Mouse (Mus musculus): ENCODE data around the gene Dok1. TPM values are rescaled to one million over a fixed set of nuclear protein-coding genes. Genes with fewer than 3 reads are reported as not detected.

Gene Dok1
- total RNA-seq, 2 experiments from 2014 or later, result 3.8 to 4.3 TPM

DNA sequence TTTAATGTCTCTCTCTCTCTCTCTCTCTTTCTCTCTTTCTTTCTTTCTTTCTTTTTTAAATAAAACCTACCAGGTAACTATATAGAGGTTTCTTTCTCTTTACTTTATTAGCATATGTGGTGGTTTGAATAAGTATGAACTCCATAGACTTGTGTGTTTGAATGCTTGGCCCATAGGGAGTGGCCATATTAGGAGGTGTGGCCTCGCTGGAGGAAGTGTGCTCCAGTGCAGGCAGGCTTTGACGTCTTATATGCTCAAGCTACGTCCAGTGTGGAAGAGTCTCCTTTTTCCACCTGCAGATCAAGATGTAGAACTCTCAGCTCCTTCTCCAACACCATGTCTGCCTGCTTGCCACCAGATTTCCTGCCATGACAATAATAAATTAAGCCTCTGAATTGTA is 14.2 kb downstream of the Dok1 start:
- DNase-seq (ENCODE audit: low spot score in 2 of 2), result no peak

DNA sequence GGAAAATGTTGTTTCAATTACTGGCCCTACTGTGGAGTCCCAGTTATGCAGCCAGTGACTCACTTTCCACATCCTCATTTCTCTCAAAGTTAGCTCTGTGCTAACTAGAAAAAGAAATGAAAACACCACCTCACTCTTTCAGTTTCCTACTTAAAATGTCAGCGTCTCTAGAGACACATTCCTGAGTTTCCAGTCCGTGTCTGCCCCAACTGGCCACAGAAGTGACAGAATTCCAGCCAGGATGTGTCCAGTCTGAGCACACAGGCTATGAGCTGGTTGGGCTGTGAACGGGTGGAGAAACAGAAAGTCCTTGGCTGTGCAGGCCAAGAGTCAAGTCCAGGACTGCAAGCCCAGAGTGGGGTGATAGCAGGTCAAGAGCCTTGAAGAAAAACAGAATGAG is 16.1 kb downstream of the Dok1 start:
- no peak for DNase-seq (ENCODE audit: low spot score in 2 of 2)

DNA sequence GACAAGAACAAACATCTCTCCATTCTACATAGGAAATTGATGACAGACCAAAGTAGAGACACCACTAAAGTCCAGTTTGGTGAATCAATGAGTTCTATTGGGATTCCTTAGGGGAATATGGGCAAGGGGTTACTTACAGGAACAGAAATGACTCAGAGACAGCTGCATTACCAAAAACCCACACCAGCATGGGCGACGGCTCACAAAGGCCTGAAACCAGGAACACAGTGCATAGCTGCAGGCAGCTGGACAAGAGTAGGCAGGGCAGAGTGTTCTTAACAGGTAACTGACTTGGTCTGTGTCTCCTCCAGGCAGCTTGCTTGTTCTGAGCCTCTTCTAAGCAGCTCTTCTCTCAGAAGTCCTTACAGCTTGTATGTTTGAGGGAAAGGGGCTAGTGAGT is 17.5 kb downstream of the Dok1 start:
- no peak for DNase-seq (ENCODE audit: low spot score in 2 of 2)

DNA sequence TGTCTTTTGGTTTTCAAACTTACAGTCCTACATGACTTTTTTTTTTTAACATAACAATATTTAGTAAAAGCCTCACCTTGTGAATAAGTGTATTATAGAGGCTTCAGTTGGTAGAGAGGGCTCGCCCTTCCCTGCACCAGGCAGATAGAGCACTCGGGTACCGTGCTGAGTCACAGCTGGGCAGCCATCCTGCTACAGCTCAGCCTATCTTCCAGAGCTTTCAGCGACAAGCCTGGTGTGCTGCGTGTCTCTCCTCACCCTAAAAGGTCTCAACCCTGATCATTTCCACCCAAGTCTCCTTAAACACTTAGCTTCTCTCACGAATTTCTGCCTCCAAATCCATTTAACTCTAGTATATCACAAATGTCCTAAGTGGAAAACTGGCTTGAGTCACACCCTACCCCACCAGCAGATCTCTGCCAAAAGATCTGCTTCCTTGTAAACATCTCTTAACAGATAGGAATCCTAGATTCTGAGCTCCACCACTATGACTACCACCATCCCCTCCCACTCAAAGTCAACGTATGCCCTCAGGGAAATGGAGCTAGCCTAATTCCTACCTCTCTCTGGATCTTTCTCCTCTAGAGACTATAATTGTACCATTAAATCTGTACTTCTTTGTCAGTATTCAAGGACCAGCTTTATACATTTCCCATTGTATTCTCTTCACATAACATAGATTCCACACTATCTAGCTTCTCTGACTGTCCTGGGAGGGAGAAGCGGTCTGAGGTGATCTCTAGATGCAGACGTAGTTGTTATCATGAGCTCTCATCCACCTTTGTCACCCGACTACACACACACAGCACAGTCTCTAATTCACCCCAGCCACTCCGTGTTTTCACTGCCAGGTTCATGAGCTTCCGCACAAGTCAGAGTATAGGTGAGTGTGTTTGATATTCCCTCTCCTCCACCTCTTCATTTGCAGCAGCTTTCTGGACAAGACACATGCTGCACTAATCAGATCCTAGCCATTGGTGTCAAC is 18.5 kb downstream of the Dok1 start:
- no peak for DNase-seq (ENCODE audit: low spot score in 2 of 2)

- no peak for DNase-seq (ENCODE audit: low spot score in 2 of 2)
These were observed 19.8 kb downstream of the Dok1 start for GRCm38 (mm10) chr6:83013444-83013843.

DNA sequence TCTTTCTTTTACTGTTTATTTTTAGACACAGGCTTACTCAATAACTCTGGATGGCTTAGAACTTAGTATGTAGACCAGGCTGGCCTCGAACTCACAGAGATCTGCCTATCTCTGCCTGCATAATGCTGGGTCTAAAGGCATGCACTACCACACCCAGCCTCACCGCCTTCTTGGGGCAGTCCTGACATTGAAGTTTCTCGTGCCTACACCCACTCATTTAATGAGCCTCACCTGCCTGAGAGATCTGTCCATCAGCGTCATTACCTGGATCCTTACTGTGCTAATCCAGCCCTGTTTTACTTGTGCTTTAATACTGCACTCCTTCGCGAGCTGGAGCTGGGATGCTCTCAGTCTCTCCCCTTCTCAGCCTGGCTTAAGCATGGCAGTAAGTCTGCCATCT is 21.5 kb downstream of the Dok1 start:
- DNase-seq (ENCODE audit: low spot score in 2 of 2), result no peak

- no peak for DNase-seq (ENCODE audit: low spot score in 2 of 2)
These were observed 22.0 kb downstream of the Dok1 start for GRCm38 (mm10) chr6:83011255-83011654.

- DNase-seq (ENCODE audit: low spot score in 2 of 2), result no peak
These were observed 23.3 kb downstream of the Dok1 start for GRCm38 (mm10) chr6:83010010-83010409.

DNA sequence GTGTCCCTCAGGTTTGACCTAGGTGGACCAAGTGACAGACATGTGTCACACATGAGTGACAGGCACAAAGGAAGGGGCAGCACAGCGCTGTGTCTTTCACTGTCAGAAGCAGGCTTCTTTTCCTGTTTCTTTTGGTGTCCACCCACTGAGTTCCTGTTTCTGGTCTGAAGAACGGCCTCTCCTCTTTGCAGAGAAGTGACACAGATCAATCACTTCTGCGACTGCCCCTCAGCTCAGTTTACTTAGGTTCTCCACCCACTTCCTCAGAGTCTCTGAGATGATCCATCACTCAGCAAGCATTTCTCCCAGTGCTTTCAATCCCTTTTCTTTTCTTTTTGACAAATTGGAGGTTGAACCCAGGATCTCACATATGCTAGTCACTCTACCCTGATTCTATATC is 24.6 kb downstream of the Dok1 start:
- no peak for DNase-seq (ENCODE audit: low spot score in 2 of 2)

DNA sequence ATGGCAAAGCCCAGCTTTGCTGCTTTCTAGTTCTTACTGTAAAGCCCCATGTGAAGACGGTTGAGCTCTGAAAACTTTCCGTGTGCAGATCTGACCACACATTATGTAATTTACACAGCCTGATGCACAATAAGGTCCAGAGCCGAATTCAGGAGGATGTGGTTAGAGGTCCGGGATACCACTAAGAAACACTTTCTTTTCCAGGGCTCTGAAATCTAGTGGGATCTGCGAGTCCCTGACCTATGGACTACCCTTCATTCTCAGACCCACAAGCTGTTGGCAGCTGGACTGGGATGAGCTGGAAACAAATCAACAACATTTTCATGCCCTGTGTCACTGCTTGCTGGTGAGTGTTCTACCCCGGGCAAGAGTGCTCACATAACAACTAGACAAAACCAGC is 27.2 kb downstream of the Dok1 start:
- no peak for DNase-seq (ENCODE audit: low spot score in 2 of 2)

GRCm38 (mm10) chr6:83005444-83006011 is 27.7 kb downstream of the Dok1 start:
- DNase-seq (ENCODE audit: low spot score in 2 of 2), result no peak

- no peak for DNase-seq (ENCODE audit: low spot score in 2 of 2)
These were observed 28.4 kb downstream of the Dok1 start for GRCm38 (mm10) chr6:83004872-83005271.

- no peak for DNase-seq (ENCODE audit: low spot score in 2 of 2)
These were observed 29.0 kb downstream of the Dok1 start for GRCm38 (mm10) chr6:83004309-83004708.

DNA sequence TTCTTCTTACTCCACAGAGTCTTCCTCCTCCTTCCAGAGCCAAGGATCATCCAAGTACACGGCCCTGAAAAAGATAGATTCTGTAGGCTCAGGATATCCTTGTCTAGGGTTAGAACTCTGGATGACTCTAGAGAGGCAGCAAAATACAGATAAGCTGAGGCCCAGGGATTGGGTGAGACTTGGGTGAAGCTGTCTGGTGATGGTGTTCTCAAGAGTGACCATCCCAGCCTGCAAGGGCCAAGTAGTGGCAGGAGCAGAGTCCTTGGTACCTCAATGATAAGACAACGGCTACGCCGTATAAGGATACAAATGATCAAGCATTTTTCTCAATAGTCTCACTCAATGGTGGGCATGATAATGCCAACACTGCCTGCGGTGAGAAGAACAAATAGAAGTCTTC is 29.4 kb downstream of the Dok1 start:
- no peak for DNase-seq (ENCODE audit: low spot score in 2 of 2)

GRCm38 (mm10) chr6:83003082-83003481 is 30.2 kb downstream of the Dok1 start:
- no peak for DNase-seq (ENCODE audit: low spot score in 2 of 2)

DNA sequence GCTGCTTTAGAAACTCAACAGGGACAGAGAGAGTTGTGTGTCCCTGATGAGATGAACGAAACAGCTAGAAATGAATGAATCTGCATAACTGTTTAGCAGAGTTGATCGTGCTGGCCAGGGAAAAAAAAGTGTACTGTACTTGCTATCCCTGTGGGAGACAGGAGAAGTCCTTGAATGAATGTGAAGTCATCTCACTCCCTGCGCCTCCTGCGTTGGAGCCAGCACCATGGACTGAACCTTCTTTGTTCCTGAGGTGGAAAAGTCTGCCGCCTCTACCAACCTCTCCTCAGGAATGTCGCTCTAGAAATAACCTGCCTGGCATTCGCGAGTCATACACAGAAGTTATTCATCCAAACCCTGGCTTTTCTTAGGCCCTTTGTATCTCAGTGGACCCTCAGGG is 33.3 kb downstream of the Dok1 start:
- no peak for DNase-seq (ENCODE audit: low spot score in 2 of 2)

- no peak for DNase-seq (ENCODE audit: low spot score in 2 of 2)
These were observed 34.9 kb downstream of the Dok1 start for GRCm38 (mm10) chr6:82998326-82998725.

- DNase-seq (ENCODE audit: low spot score in 2 of 2), result peak in 1 of 2 experiments; percentile 7
These were observed 35.7 kb downstream of the Dok1 start for GRCm38 (mm10) chr6:82997511-82998102.

GRCm38 (mm10) chr6:82996740-82997315 is 36.4 kb downstream of the Dok1 start:
- peak; percentile 89 to 97 for DNase-seq (ENCODE audit: low spot score in 2 of 2)

- DNase-seq (ENCODE audit: low spot score in 2 of 2), result no peak
These were observed 38.9 kb downstream of the Dok1 start for GRCm38 (mm10) chr6:82994372-82994771.

GRCm38 (mm10) chr6:82993696-82994095 is 39.6 kb downstream of the Dok1 start:
- DNase-seq (ENCODE audit: low spot score in 2 of 2), result no peak

GRCm38 (mm10) chr6:82987411-82987971 is 45.8 kb downstream of the Dok1 start:
- DNase-seq (ENCODE audit: low spot score in 2 of 2), result no peak

Data from layer of hippocampus, adult 18-20 months (tissue).